Mouse (Mus musculus) mouse embryonic stem cell (cell line): Measurements from ENCODE around the gene Sfxn3.

ENCODE experiments used
- in situ Hi-C, 2 experiments: fragments of 300-500 bp; cut with MboI; formaldehyde crosslinking; loops; 1 replicate in 1 of 2; 3 replicates in 1 of 2; pipeline ENCODE4 v1.14.3; 2019 to 2020; ENCODE audit warnings: low sequenced_read_pairs in 2 of 2, low pct_unique_long_range_greater_than_20kb in 1 of 2, mixed read lengths in 1 of 2; ENCODE audit not compliant: unreplicated experiment in 1 of 2

Gene Sfxn3

GRCm38 (mm10) chr19:45016341-45017215 lies 30.7 kb upstream of the Sfxn3 start:
- in situ Hi-C loops: no loop called here

GRCm38 (mm10) chr19:45017216-45017771 lies 30.0 kb upstream of the Sfxn3 start:
- in situ Hi-C loops: no loop called here

- in situ Hi-C loops: no loop called here
Observed at GRCm38 (mm10) chr19:45017909-45018308, 29.4 kb upstream of the Sfxn3 start.

GRCm38 (mm10) chr19:45018351-45018831 lies 28.9 kb upstream of the Sfxn3 start:
- in situ Hi-C loops: no loop called here

- in situ Hi-C loops: no loop called here
Observed at GRCm38 (mm10) chr19:45020348-45020747, 27.0 kb upstream of the Sfxn3 start.

GRCm38 (mm10) chr19:45021362-45021761 lies 25.9 kb upstream of the Sfxn3 start:
- in situ Hi-C loops: no loop called here

GRCm38 (mm10) chr19:45023993-45024392 lies 23.3 kb upstream of the Sfxn3 start:
- in situ Hi-C loops: no loop called here

GRCm38 (mm10) chr19:45024775-45025174 lies 22.5 kb upstream of the Sfxn3 start:
- in situ Hi-C loops: no loop called here

GRCm38 (mm10) chr19:45025937-45026568 lies 21.2 kb upstream of the Sfxn3 start:
- in situ Hi-C loops: no loop called here

GRCm38 (mm10) chr19:45026958-45027670 lies 20.2 kb upstream of the Sfxn3 start:
- in situ Hi-C loops: no loop called here

GRCm38 (mm10) chr19:45027848-45028247 lies 19.5 kb upstream of the Sfxn3 start:
- in situ Hi-C loops: no loop called here

GRCm38 (mm10) chr19:45028746-45029145 lies 18.6 kb upstream of the Sfxn3 start:
- in situ Hi-C loops: no loop called here

- in situ Hi-C loops: no loop called here
Observed at GRCm38 (mm10) chr19:45029571-45029970, 17.7 kb upstream of the Sfxn3 start.

GRCm38 (mm10) chr19:45030111-45030510 lies 17.2 kb upstream of the Sfxn3 start:
- in situ Hi-C loops: no loop called here

GRCm38 (mm10) chr19:45030746-45031693 lies 16.3 kb upstream of the Sfxn3 start:
- in situ Hi-C loops: no loop called here

- in situ Hi-C loops: no loop called here
Observed at GRCm38 (mm10) chr19:45031780-45032179, 15.5 kb upstream of the Sfxn3 start.

GRCm38 (mm10) chr19:45032570-45033332 lies 14.6 kb upstream of the Sfxn3 start:
- in situ Hi-C loops: no loop called here
